Mouse (Mus musculus): ENCODE results near the gene Zfp52. TPM values are rescaled to one million over a fixed set of nuclear protein-coding genes. Genes with fewer than 3 reads are reported as not detected.

The Zfp52 gene
- polyA plus RNA-seq, 1 experiment from 2014 or later, result 3.5 TPM

DNA sequence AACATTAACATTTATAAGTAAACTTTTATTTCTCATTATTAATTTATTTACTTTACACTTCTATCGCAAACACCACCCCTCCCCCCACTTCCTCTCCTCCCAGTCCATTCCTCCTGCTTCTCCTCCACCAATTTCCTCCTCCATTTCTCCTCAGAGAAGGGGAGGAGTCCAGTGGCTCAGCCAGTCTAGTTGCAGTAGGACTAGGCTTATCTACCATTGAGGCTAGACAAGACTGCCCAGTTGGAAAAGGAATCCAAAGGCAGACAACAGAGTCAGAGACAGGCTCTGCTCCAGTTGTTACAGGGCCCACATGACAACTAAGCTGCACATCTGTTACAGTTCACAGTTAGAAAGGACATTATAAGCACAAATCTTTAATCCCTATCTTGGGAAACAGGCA is 32.4 kb downstream of the Zfp52 start:
- Histone ChIP-seq H3K27me3 (ENCODE audit: control insufficient read depth, insufficient read depth, low read length) (no peaks in the 10 kb centered on the region), H3K36me3 (ENCODE audit: control insufficient read depth, insufficient read depth, low read length) (no peaks in the 10 kb centered on the region), H3K9me3 (ENCODE audit: control insufficient read depth, low read length) (no peaks in the 10 kb centered on the region), H3K4me3 (ENCODE audit: low read depth, low read length) (peak overlapping the region; percentile 72), H3K27ac (replicated peaks) (no peak overlapping the region), H3K4me2 (replicated peaks; ENCODE audit: low read depth) (peak overlapping the region; percentile 72), H3K4me1 (replicated peaks; ENCODE audit: control insufficient read depth, insufficient read depth) (no peaks in the 10 kb centered on the region), H3K9ac (ENCODE audit: low read length) (no peak overlapping the region)
- no peak for TF ChIP-seq CTCF (IDR thresholded peaks at IDR 0.05; ENCODE audit: low read depth)
- TF ChIP-seq EP300 (optimal IDR thresholded peaks at IDR 0.05), result no peak
- DNase-seq (ENCODE audit: low spot score), result peak; percentile 24
- ATAC-seq (ENCODE audit: low FRiP score, low TSS enrichment), result 0 out of 2 replicates have a peak, but pooled peaks have one; percentile 36
- WGBS, result 26% methylated on average over 1 of the region's 1 CpGs

DNA sequence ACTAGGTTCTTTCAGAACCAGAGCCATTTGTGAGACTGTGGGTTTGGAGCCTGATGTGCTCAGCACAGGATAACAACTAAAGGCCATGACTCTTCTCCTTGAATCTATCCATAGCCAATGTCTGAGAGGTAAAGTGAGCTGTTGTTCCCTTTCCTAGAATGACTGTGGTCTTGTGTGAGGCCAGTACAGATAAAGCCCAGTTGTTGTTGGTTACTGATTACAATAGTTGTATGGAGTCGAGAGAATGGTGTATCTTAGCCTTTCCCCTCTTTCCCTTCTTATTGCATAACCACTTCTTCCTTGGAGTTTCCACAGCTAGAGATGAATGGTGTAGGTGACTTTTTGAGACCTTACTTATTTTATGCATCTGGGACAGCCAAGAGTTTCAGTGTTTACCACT is 43.7 kb downstream of the Zfp52 start:
- WGBS, result 67% methylated on average over 1 of the region's 1 CpGs

DNA sequence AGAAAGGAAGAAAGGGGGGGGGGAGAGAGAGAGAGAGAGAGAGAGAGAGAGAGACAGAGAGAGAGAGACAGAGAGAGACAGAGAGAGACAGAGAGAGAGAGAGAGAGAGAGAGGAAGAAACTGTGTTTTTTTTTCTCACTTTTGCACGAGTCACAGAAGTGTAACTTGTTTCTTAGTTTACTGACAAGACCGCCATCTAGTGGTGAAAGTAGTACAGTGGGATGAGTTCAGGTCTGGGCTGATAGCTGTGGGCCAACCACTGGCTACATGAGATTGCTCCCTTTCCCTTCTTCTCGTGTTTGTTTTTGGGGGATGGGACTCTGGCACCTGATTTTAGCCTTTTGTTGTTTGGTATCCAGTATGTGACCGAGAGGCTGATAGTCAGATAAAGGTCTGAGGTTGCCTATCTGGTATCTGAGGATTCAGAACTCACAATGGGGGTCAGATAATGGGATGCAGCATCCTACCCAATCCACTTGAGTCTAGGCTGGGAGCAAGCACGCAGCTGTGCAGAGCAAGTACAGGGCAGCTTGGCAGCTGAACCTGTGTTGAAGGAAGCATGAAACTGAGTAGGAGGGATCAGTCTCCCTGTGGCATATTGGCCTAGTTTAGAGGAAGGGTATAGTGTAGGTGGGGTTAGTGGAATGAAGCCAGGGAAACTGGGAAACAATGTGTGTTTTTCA is 44.3 kb downstream of the Zfp52 start:
- Histone ChIP-seq H3K27me3 (ENCODE audit: control insufficient read depth, insufficient read depth, low read length) (no peaks in the 10 kb centered on the region), H3K4me1 (replicated peaks; ENCODE audit: control insufficient read depth, insufficient read depth) (no peaks in the 10 kb centered on the region), H3K4me3 (ENCODE audit: low read depth, low read length) (no peak overlapping the region), H3K27ac (replicated peaks) (no peak overlapping the region), H3K4me2 (replicated peaks; ENCODE audit: low read depth) (no peak overlapping the region), H3K9ac (ENCODE audit: low read length) (no peak overlapping the region), H3K9me3 (ENCODE audit: control insufficient read depth, low read length) (no peaks in the 10 kb centered on the region), H3K36me3 (ENCODE audit: control insufficient read depth, insufficient read depth, low read length) (0 out of 2 replicates have a peak, but pooled peaks cover 14% of the 10 kb centered on the region)
- TF ChIP-seq CTCF (IDR thresholded peaks at IDR 0.05; ENCODE audit: low read depth), result peak; percentile 84
- TF ChIP-seq EP300 (optimal IDR thresholded peaks at IDR 0.05), result no peak
- 16% methylated on average over 5 of the region's 5 CpGs for WGBS
- DNase-seq (ENCODE audit: low spot score), result peak; percentile 19
- peak; percentile 84 for ATAC-seq (ENCODE audit: low FRiP score, low TSS enrichment)

More for the DNA sequence above, 43.7 kb downstream of the Zfp52 start:
- Histone ChIP-seq H3K4me2 (replicated peaks; ENCODE audit: low read depth) (no peak overlapping the region), H3K27ac (replicated peaks) (no peak overlapping the region), H3K9ac (ENCODE audit: low read length) (no peak overlapping the region), H3K9me3 (ENCODE audit: control insufficient read depth, low read length) (no peaks in the 10 kb centered on the region), H3K27me3 (ENCODE audit: control insufficient read depth, insufficient read depth, low read length) (no peaks in the 10 kb centered on the region), H3K4me1 (replicated peaks; ENCODE audit: control insufficient read depth, insufficient read depth) (no peaks in the 10 kb centered on the region), H3K4me3 (ENCODE audit: low read depth, low read length) (no peak overlapping the region), H3K36me3 (ENCODE audit: control insufficient read depth, insufficient read depth, low read length) (0 out of 2 replicates have a peak, but pooled peaks cover 16% of the 10 kb centered on the region)
- ATAC-seq (ENCODE audit: low FRiP score, low TSS enrichment), result no peak
- no peak for DNase-seq (ENCODE audit: low spot score)
- TF ChIP-seq CTCF (IDR thresholded peaks at IDR 0.05; ENCODE audit: low read depth) (no peak), EP300 (optimal IDR thresholded peaks at IDR 0.05) (no peak)

DNA sequence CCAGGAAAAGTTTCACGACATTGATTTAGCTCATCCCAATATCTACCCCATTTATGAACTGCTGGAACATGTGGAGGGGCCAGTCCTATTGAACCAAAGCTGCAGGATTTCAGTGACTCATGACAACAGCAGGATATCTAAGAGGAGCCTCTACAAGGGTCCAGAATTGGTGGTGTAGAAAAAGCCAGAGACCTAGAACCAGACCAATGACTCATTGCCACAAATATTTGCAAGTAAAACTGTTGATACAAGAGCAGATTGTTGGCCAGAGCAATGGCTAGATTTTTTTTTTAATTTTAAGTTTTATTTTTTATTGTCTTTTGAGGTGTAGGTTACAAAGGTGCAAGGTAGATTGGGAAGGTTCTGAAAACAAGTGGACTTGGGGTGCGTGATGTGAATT is 50.2 kb downstream of the Zfp52 start:
- Histone ChIP-seq H3K4me2 (replicated peaks; ENCODE audit: low read depth) (no peak overlapping the region), H3K9me3 (ENCODE audit: control insufficient read depth, low read length) (no peaks in the 10 kb centered on the region), H3K9ac (ENCODE audit: low read length) (no peak overlapping the region), H3K27ac (replicated peaks) (no peak overlapping the region), H3K27me3 (ENCODE audit: control insufficient read depth, insufficient read depth, low read length) (no peaks in the 10 kb centered on the region), H3K4me1 (replicated peaks; ENCODE audit: control insufficient read depth, insufficient read depth) (no peaks in the 10 kb centered on the region), H3K36me3 (ENCODE audit: control insufficient read depth, insufficient read depth, low read length) (peaks cover 27% of the 10 kb centered on the region), H3K4me3 (ENCODE audit: low read depth, low read length) (no peak overlapping the region)
- no peak for TF ChIP-seq CTCF (IDR thresholded peaks at IDR 0.05; ENCODE audit: low read depth)
- TF ChIP-seq EP300 (optimal IDR thresholded peaks at IDR 0.05), result no peak
- WGBS, result 96% methylated on average over 2 of the region's 2 CpGs
- DNase-seq (ENCODE audit: low spot score) (no peak), ATAC-seq (ENCODE audit: low FRiP score, low TSS enrichment) (no peak)

Other genes with a start within 250 kb of the Zfp52 start
- gene Vmn1r237, start 223.7 kb upstream of the Zfp52 start, polyA plus RNA-seq (2015; fragmentation: Nextera tagmentation; extraction: Ambion mirVana), result not detected in 2 replicates
- 2.0 and 2.2 TPM in 2 replicates for gene Zfp677, start 151.8 kb upstream of the Zfp52 start, polyA plus RNA-seq (2015; fragmentation: Nextera tagmentation; extraction: Ambion mirVana)
- gene Zfp54, start 112.3 kb upstream of the Zfp52 start, polyA plus RNA-seq (2015; fragmentation: Nextera tagmentation; extraction: Ambion mirVana), result 4.7 and 5.5 TPM in 2 replicates
- 7.9 and 8.7 TPM in 2 replicates for gene Zfp51, start 85.2 kb upstream of the Zfp52 start, polyA plus RNA-seq (2015; fragmentation: Nextera tagmentation; extraction: Ambion mirVana)
- gene Zfp53, start 46.5 kb upstream of the Zfp52 start, polyA plus RNA-seq (2015; fragmentation: Nextera tagmentation; extraction: Ambion mirVana), result 8.8 and 9.3 TPM in 2 replicates
- gene Zfp948, start 31.5 kb downstream of the Zfp52 start, polyA plus RNA-seq (2015; fragmentation: Nextera tagmentation; extraction: Ambion mirVana), result 10.4 and 11.1 TPM in 2 replicates
- gene Zfp983, start 115.1 kb downstream of the Zfp52 start, polyA plus RNA-seq (2015; fragmentation: Nextera tagmentation; extraction: Ambion mirVana), result 1.5 and 1.9 TPM in 2 replicates
- 3.4 and 3.7 TPM in 2 replicates for gene Gm10226, start 156.3 kb downstream of the Zfp52 start, polyA plus RNA-seq (2015; fragmentation: Nextera tagmentation; extraction: Ambion mirVana)
- 2.6 and 2.8 TPM in 2 replicates for gene Zfp760, start 172.2 kb downstream of the Zfp52 start, polyA plus RNA-seq (2015; fragmentation: Nextera tagmentation; extraction: Ambion mirVana)
- 2.5 TPM in 2 replicates for gene Zfp229, start 195.3 kb downstream of the Zfp52 start, polyA plus RNA-seq (2015; fragmentation: Nextera tagmentation; extraction: Ambion mirVana)

Data from stomach, postnatal 0 days (tissue).